Mouse (Mus musculus) ES-Bruce4 (cell line): ENCODE measurements at regions not wholly inside any gene's neighbourhood (a gene's known extent, or its start where the extent isn't known, plus 50 kb on each side); places are given as distances from the start of the nearest gene placed in this dataset.

Source experiments
- H3K27ac ChIP-seq: 2 replicates; pipeline ENCODE4 v1.5.1; 2012; ENCODE audit warnings: low read length, inconsistent platforms; ENCODE audit not compliant: insufficient read depth
- H3K27me3 ChIP-seq: 2 replicates; pipeline ENCODE4 v1.6.1; 2012; ENCODE audit warnings: mild to moderate bottlenecking, low read length, inconsistent platforms; ENCODE audit not compliant: control insufficient read depth, poor library complexity, insufficient read depth, severe bottlenecking
- H3K36me3 ChIP-seq: 2 replicates; pipeline ENCODE4 v1.6.1; 2012; ENCODE audit warnings: inconsistent platforms, mild to moderate bottlenecking, low read length, moderate library complexity; ENCODE audit not compliant: control insufficient read depth, poor library complexity, insufficient read depth, severe bottlenecking
- H3K4me1 ChIP-seq: one replicate; pipeline ENCODE4 v1.8.1; 2011; ENCODE audit warnings: low read length; ENCODE audit not compliant: control insufficient read depth, insufficient read depth
- H3K4me3 ChIP-seq: 2 replicates; pipeline ENCODE4 v1.5.1; 2011; ENCODE audit warnings: low read depth, mild to moderate bottlenecking, low read length
- H3K9ac ChIP-seq: 2 replicates; pipeline ENCODE4 v1.6.1; 2012; ENCODE audit warnings: low read depth, mild to moderate bottlenecking, inconsistent platforms; ENCODE audit not compliant: poor library complexity, severe bottlenecking
- H3K9me3 ChIP-seq: replicated peaks from 2 replicates; pipeline ENCODE4 v1.6.1; 2012; ENCODE audit warnings: mild to moderate bottlenecking, low read length, inconsistent platforms; ENCODE audit not compliant: control insufficient read depth, poor library complexity, insufficient read depth, severe bottlenecking
- CTCF ChIP-seq: IDR thresholded peaks from one replicate; pipeline ENCODE4 v1.8.1; 2011; ENCODE audit warnings: low read depth, low read length
- EP300 ChIP-seq: IDR thresholded peaks from 2 replicates; pipeline ENCODE4 v1.6.1; 2011; ENCODE audit warnings: low read depth, low read length; ENCODE audit not compliant: insufficient read depth
- POLR2A ChIP-seq: IDR thresholded peaks from one replicate; pipeline ENCODE4 v1.8.1; 2011; ENCODE audit warnings: low read length; ENCODE audit not compliant: insufficient read depth

GRCm38 (mm10) chr17:88158550-88158949 is 93.5 kb upstream of the Fbxo11 start:
- no peaks in the 10 kb centered on the region for H3K27me3 ChIP-seq
- H3K27ac ChIP-seq: 0 out of 2 replicates have a peak overlapping the region, but pooled peaks have one; percentile 88
- H3K4me1 ChIP-seq: peaks cover 6% of the 10 kb centered on the region
- H3K9ac ChIP-seq: no peak overlapping the region
- H3K9me3 ChIP-seq: no peaks in the 10 kb centered on the region
- TF ChIP-seq CTCF (no peak), POLR2A (no peak), EP300 (no peak)
- H3K4me3 ChIP-seq: no peak overlapping the region
- no peaks in the 10 kb centered on the region for H3K36me3 ChIP-seq

DNA sequence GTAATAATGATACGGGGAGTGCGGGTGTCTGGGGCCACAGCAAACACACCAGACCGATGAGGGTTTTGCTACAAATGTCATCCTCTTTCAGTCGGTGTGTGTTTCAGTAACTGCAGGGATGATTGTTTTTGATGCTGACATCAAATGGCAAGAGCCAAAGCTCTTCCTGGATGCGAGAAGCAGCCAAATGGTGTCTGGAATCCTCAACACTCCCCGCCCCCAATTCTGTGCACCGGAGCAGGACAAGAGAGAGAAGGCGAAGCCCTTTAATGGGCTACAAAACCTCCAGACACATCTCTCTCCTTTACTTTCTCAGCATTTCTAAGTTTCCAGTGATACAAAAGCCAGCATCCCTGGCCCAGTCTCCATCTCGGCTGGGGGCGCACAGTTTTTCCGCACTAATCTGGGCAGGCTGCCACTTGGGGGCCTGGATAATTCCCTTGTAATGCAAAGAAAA is 94.1 kb upstream of the Fbxo11 start:
- Histone ChIP-seq H3K4me1 (peaks cover 6% of the 10 kb centered on the region), H3K9me3 (no peaks in the 10 kb centered on the region), H3K27me3 (no peaks in the 10 kb centered on the region), H3K9ac (peak overlapping the region; percentile 67), H3K4me3 (peak overlapping the region; percentile 2; the same call in 1 of the 2 replicates), H3K36me3 (no peaks in the 10 kb centered on the region), H3K27ac (peak overlapping the region; percentile 88)
- TF ChIP-seq POLR2A (no peak), EP300 (no peak), CTCF (no peak)

GRCm38 (mm10) chr17:88159851-88160676 is 95.0 kb upstream of the Fbxo11 start:
- H3K9ac ChIP-seq: peak overlapping the region; percentile 80
- peaks cover 6% of the 10 kb centered on the region for H3K4me1 ChIP-seq
- no peak for TF ChIP-seq POLR2A
- TF ChIP-seq CTCF: peak; percentile 41
- peak; percentile 75; the same call in 1 of the 2 replicates for TF ChIP-seq EP300
- no peaks in the 10 kb centered on the region for H3K27me3 ChIP-seq
- no peaks in the 10 kb centered on the region for H3K36me3 ChIP-seq
- H3K4me3 ChIP-seq: peak overlapping the region; percentile 95
- H3K27ac ChIP-seq: peak overlapping the region; percentile 88
- H3K9me3 ChIP-seq: no peaks in the 10 kb centered on the region

DNA sequence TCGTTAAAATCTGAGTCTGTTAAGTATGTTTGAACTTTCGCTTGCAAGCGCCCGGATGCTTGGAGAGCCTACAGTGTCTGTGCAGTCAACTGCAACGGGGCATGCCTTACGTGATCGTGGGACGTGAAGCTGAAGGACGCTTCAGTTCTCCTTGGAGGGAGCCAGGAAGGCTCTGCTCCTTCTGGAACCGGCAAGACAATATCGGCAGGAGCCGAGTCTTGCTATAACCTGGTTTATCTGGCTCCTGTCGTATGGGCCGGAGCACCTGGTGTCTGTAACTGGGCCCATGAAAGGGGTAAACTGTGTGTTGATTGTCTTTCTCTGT is 95.5 kb upstream of the Fbxo11 start:
- TF ChIP-seq POLR2A: no peak
- no peak for TF ChIP-seq EP300
- no peak for TF ChIP-seq CTCF
- no peaks in the 10 kb centered on the region for H3K36me3 ChIP-seq
- 0 out of 2 replicates have a peak overlapping the region, but pooled peaks have one; percentile 8 for H3K27ac ChIP-seq
- H3K4me3 ChIP-seq: peak overlapping the region; percentile 95
- no peaks in the 10 kb centered on the region for H3K9me3 ChIP-seq
- peaks cover 6% of the 10 kb centered on the region for H3K4me1 ChIP-seq
- H3K27me3 ChIP-seq: no peaks in the 10 kb centered on the region
- peak overlapping the region; percentile 80 for H3K9ac ChIP-seq

DNA sequence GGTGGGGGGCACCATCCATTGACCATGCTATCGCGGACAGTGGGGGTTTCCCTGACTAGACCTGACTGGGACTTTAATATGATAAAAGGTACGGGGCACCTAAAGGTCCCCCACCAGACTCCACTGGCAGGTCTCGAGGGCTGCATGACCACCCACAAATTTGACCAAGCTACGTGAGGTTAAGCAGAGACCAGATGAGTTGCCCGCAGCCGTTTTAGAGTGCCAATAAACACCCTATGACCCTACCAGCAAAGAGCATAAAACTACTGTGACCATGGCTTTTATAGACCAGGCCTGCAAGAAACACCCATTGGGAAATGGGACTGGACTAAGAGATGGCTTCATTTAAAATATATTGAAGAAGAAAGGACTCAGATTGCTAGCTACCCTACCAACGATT is 96.7 kb upstream of the Fbxo11 start:
- TF ChIP-seq POLR2A: no peak
- TF ChIP-seq CTCF: no peak
- TF ChIP-seq EP300: no peak
- Histone ChIP-seq H3K9ac (peak overlapping the region; percentile 80), H3K27ac (no peak overlapping the region), H3K4me1 (peaks cover 6% of the 10 kb centered on the region), H3K4me3 (peak overlapping the region; percentile 95), H3K9me3 (no peaks in the 10 kb centered on the region), H3K27me3 (no peaks in the 10 kb centered on the region), H3K36me3 (no peaks in the 10 kb centered on the region)

DNA sequence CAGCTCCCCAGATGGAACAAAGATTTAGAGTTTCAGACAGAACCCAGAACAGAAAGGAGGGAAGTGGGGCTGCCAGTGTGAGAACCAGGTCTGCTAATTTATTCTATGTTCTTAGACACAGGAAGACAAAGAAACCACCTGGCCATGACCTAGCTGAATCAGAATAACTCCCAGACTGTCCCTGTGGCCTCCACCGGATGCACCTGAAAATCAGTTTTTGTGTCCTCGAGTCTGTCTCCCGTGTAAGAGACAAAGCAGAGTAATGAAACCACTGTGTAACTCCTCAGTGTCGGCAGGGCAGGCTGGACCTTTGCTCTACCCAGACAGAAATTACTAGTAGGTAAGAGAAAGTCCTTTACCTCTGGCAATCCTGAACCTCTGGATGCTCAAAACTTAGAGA is 99.7 kb upstream of the Fbxo11 start:
- H3K4me3 ChIP-seq: no peak overlapping the region
- no peaks in the 10 kb centered on the region for H3K9me3 ChIP-seq
- no peaks in the 10 kb centered on the region for H3K4me1 ChIP-seq
- no peak overlapping the region for H3K9ac ChIP-seq
- no peak overlapping the region for H3K27ac ChIP-seq
- TF ChIP-seq CTCF (no peak), EP300 (no peak), POLR2A (no peak)
- H3K36me3 ChIP-seq: no peaks in the 10 kb centered on the region
- H3K27me3 ChIP-seq: no peaks in the 10 kb centered on the region
